Mouse (Mus musculus) MEL-GATA-1-ER (cell line): Measurements from ENCODE around the gene Brpf3.
"Not testable (repeated sequence)": the region's sequence is repeated elsewhere in the genome, so short reads cannot be mapped to it uniquely, and the experiment has no call there.

Source experiments
- DNase-seq: peaks from one replicate; pipeline ENCODE4 v3.0.0-alpha.2; 2012; ENCODE audit warnings: low read depth; ENCODE audit errors: extremely low read depth

Gene Brpf3

GRCm38 (mm10) chr17:28827665-28828231 is 26.9 kb downstream of the Brpf3 start:
- no peak for DNase-seq

- DNase-seq, result no peak
These were observed 28.2 kb downstream of the Brpf3 start for GRCm38 (mm10) chr17:28829120-28829519.

- DNase-seq, result no peak
These were observed 30.2 kb downstream of the Brpf3 start for GRCm38 (mm10) chr17:28831065-28831464.

- DNase-seq, result no peak
These were observed 31.1 kb downstream of the Brpf3 start for GRCm38 (mm10) chr17:28832040-28832439.

GRCm38 (mm10) chr17:28832875-28833274 is 32.0 kb downstream of the Brpf3 start:
- peak; percentile 44 for DNase-seq

GRCm38 (mm10) chr17:28834676-28835075 is 33.8 kb downstream of the Brpf3 start:
- no peak for DNase-seq

- DNase-seq, result no peak
These were observed 37.0 kb downstream of the Brpf3 start for GRCm38 (mm10) chr17:28837840-28838239.

- not testable (repeated sequence) for DNase-seq
These were observed 41.1 kb downstream of the Brpf3 start for GRCm38 (mm10) chr17:28841947-28842346.

GRCm38 (mm10) chr17:28843665-28844064 is 42.8 kb downstream of the Brpf3 start:
- DNase-seq, result no peak

GRCm38 (mm10) chr17:28846974-28847617 is 46.2 kb downstream of the Brpf3 start:
- peak; percentile 31 for DNase-seq

GRCm38 (mm10) chr17:28850511-28850910 is 49.6 kb downstream of the Brpf3 start:
- no peak for DNase-seq

GRCm38 (mm10) chr17:28854377-28854776 is 53.5 kb downstream of the Brpf3 start:
- no peak for DNase-seq

- DNase-seq, result peak; percentile 49
These were observed 54.4 kb downstream of the Brpf3 start for GRCm38 (mm10) chr17:28855166-28855885.

GRCm38 (mm10) chr17:28856030-28856429 is 55.1 kb downstream of the Brpf3 start:
- DNase-seq, result no peak

GRCm38 (mm10) chr17:28858205-28858604 is 57.3 kb downstream of the Brpf3 start, which contains the start of gene Pnpla1:
Gene Pnpla1 (plus strand): TSS chr17:28858411.
- DNase-seq, result no peak

- DNase-seq, result no peak
These were observed 63.0 kb downstream of the Brpf3 start for GRCm38 (mm10) chr17:28863926-28864325.

GRCm38 (mm10) chr17:28864464-28864863 is 63.6 kb downstream of the Brpf3 start:
- no peak for DNase-seq

- no peak for DNase-seq
These were observed 66.0 kb downstream of the Brpf3 start for GRCm38 (mm10) chr17:28866921-28867320.

GRCm38 (mm10) chr17:28867381-28867780 is 66.5 kb downstream of the Brpf3 start:
- no peak for DNase-seq

- DNase-seq, result no peak
These were observed 68.7 kb downstream of the Brpf3 start for GRCm38 (mm10) chr17:28869412-28870110.

- DNase-seq, result no peak
These were observed 69.5 kb downstream of the Brpf3 start for GRCm38 (mm10) chr17:28870435-28870834.

GRCm38 (mm10) chr17:28871831-28872230 is 70.9 kb downstream of the Brpf3 start:
- DNase-seq, result no peak
